Mouse (Mus musculus) small intestine, adult 2 months (tissue): ENCODE measurements around the gene Eef1a1. TPM values are rescaled to one million over a fixed set of nuclear protein-coding genes. Genes with fewer than 3 reads are reported as not detected.
A peak's percentile ranks its signal among the peaks of the same experiment; 100 is the strongest.
"Not testable (repeated sequence)": the region's sequence is repeated elsewhere in the genome, so short reads cannot be mapped to it uniquely, and the experiment has no call there.

ENCODE experiments used
- H3K27ac ChIP-seq: fragments of 200-500 bp; 2 replicates; pipeline ENCODE4 v1.5.1; 2012; ENCODE audit warnings: low read depth, low read length, control low read depth, inconsistent platforms; ENCODE audit not compliant: insufficient read depth
- H3K27me3 ChIP-seq: fragments of 200-500 bp; 2 replicates; pipeline ENCODE4 v1.6.1; 2012; ENCODE audit warnings: mild to moderate bottlenecking, moderate library complexity, low read length, inconsistent platforms; ENCODE audit not compliant: control insufficient read depth, insufficient read depth
- H3K36me3 ChIP-seq: fragments of 200-500 bp; 2 replicates; pipeline ENCODE4 v1.6.1; 2012; ENCODE audit warnings: mild to moderate bottlenecking, low read length, control low read depth, inconsistent platforms; ENCODE audit not compliant: control insufficient read depth, insufficient read depth
- H3K4me1 ChIP-seq: fragments of 200-500 bp; 2 replicates; pipeline ENCODE4 v1.6.1; 2012; ENCODE audit warnings: low read length, inconsistent platforms, mixed read lengths; ENCODE audit not compliant: control insufficient read depth, insufficient read depth, insufficient read length
- H3K4me3 ChIP-seq: fragments of 200-500 bp; 2 replicates; pipeline ENCODE4 v1.5.1; 2012; ENCODE audit warnings: low read depth, mild to moderate bottlenecking, control low read depth, inconsistent platforms, low read length, moderate library complexity
- CTCF ChIP-seq: fragments of 200-500 bp; IDR thresholded peaks from 2 replicates; pipeline ENCODE4 v1.5.1; 2012; ENCODE audit warnings: low read depth, mild to moderate bottlenecking, control low read depth, inconsistent platforms, low read length, moderate library complexity, mixed read lengths; ENCODE audit not compliant: insufficient replicate concordance, insufficient read length; ENCODE audit errors: extremely low read depth
- POLR2A ChIP-seq: fragments of 200-500 bp; IDR thresholded peaks from 2 replicates; pipeline ENCODE4 v1.6.1; 2012; ENCODE audit warnings: low read depth, mild to moderate bottlenecking, control low read depth, inconsistent platforms, low read length, moderate library complexity
- WGBS: fragments of 180-500 bp; shearing (Covaris S2); methylation state at CpG from one replicate; pipeline ENCODE4 v1.1.7; 2018; 5-methylcytosine and 5-hydroxymethylcytosine counted together
- polyA plus RNA-seq: library from polyadenylated mRNA; depleted of rRNA; stranded (reverse); fragments of >200 nt; gene quantifications from 2 replicates; pipeline ENCODE4 v1.2.3, GENCODE M21; 2012

Eef1a1 gene
- polyA plus RNA-seq, 1 experiment = 1,625 TPM

DNA sequence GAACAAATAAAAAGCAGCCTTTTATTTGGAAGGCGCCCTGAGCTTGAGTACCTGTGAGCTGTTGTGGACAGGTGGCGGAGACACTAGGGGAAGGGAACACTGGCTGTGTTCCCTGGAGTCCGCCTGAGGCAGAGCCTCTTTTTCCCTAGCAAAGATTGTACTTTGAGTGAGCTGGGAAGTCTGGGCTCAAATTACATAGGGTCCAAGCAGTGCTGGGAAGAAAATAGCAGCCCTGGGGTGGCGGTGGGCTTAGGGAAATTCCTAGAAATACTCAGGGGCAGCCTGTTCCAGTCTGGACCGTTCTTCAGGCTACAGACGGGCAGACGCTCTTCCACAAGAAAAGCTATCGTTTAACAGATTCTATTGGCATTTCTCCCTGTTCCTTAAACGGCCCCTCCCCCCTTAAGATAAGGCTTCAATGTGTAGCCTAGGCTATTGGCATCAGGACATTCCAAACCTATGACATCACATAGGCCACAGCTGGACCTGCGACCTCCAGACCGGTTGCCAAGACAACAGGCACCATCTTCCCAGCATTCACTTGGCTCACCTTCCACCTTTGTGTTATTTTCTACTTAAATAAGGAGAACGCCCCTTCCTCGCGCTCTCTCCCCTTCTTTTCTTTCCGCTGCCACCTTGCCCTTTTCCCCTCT is 31.3 kb upstream of the Eef1a1 start:
- 10% methylated on average over 15 of the region's 15 CpGs for WGBS
- no peaks in the 10 kb centered on the region for H3K36me3 ChIP-seq
- no peaks in the 10 kb centered on the region for H3K27me3 ChIP-seq
- TF ChIP-seq CTCF (no peak), POLR2A (no peak)
- H3K4me3 ChIP-seq = peak overlapping the region; percentile 67
- no peak overlapping the region for H3K27ac ChIP-seq
- H3K4me1 ChIP-seq = peaks cover 9% of the 10 kb centered on the region; the same call in 1 of the 2 replicates

DNA sequence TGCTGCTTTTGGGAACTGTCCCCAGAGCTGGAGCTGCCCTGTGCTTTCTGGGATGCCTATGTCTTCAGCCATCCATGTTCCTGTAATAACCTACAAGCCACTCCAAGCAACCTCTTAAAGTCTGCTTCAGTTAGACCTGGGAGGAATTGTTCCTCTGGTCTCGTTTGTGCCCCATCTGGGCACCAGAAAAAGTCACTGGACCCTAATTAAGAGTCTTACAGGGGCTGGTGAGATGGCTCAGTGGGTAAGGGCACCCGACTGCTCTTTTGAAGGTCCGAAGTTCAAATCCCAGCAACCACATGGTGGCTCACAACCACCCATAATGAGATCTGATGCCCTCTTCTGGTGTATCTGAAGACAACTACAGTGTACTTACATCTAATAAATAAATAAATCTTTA is 28.3 kb upstream of the Eef1a1 start:
- H3K27me3 ChIP-seq, H3K36me3 ChIP-seq, H3K4me1 ChIP-seq, H3K4me3 ChIP-seq, H3K27ac ChIP-seq: not testable (repeated sequence)
- WGBS = 62% methylated on average over 3 of the region's 3 CpGs

DNA sequence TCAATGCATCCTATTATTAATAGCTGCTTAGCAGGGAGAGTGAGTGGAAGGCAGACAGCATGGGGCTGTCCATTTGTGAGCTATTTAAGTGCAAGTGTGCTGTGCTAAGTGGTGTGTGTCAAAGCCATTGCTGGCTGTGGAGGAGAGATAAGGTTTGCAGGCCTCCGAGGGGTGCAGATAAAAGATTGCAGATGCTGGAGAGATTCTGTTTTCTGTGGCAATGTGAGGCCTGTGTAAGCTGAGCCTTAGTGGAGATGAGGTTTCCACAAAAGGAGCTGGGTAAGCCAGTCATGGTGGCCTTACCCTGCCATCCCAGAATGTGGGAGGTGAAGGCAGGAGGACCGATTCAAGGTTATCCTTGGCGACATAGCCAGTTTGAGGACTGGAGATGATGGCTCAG is 27.2 kb upstream of the Eef1a1 start:
- peaks cover 9% of the 10 kb centered on the region; the same call in 1 of the 2 replicates for H3K4me1 ChIP-seq
- 87% methylated on average over 3 of the region's 3 CpGs for WGBS
- TF ChIP-seq CTCF = no peak
- TF ChIP-seq POLR2A = no peak

GRCm38 (mm10) chr9:78514681-78515080 is 25.7 kb upstream of the Eef1a1 start:
- Histone ChIP-seq H3K27ac (no peak overlapping the region), H3K4me1 (no peaks in the 10 kb centered on the region), H3K27me3 (no peaks in the 10 kb centered on the region), H3K36me3 (no peaks in the 10 kb centered on the region), H3K4me3 (no peak overlapping the region)
- no peak for TF ChIP-seq POLR2A
- no peak for TF ChIP-seq CTCF
- WGBS = 85% methylated on average over 4 of the region's 4 CpGs

More for the DNA sequence above, 27.2 kb upstream of the Eef1a1 start:
- H3K4me3 ChIP-seq = no peak overlapping the region
- H3K27me3 ChIP-seq = no peaks in the 10 kb centered on the region
- H3K27ac ChIP-seq = no peak overlapping the region
- no peaks in the 10 kb centered on the region for H3K36me3 ChIP-seq

GRCm38 (mm10) chr9:78513776-78514500 is 25.0 kb upstream of the Eef1a1 start:
- 61% methylated on average over 6 of the region's 6 CpGs for WGBS

DNA sequence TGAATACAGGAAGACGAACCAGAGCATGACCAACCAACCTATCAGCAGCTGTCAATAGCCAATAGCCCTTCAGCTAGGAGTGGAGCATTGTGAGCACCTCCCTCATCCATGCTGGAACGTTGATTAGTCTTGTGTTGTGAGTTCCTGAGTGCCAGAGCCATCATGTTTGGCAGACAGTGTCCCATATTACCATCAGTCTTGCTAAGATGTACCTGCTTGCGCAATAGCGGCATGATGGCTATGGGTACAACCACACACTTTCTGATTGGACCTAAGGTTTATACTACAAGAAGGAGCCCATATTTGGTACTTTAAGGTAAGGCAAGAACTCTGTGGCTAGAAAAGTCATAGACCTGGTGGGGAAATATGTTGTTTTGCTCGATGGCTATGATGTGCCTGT is 22.8 kb upstream of the Eef1a1 start:
- Histone ChIP-seq H3K4me1 (no peaks in the 10 kb centered on the region), H3K27me3 (no peaks in the 10 kb centered on the region), H3K36me3 (no peaks in the 10 kb centered on the region), H3K4me3 (no peak overlapping the region), H3K27ac (no peak overlapping the region)
- 86% methylated on average over 5 of the region's 5 CpGs for WGBS
- no peak for TF ChIP-seq CTCF
- TF ChIP-seq POLR2A = no peak

More at GRCm38 (mm10) chr9:78513776-78514500, 25.0 kb upstream of the Eef1a1 start:
- Histone ChIP-seq H3K27me3 (no peaks in the 10 kb centered on the region), H3K36me3 (no peaks in the 10 kb centered on the region), H3K4me1 (no peaks in the 10 kb centered on the region), H3K4me3 (no peak overlapping the region), H3K27ac (no peak overlapping the region)
- no peak for TF ChIP-seq POLR2A
- TF ChIP-seq CTCF = no peak

GRCm38 (mm10) chr9:78508106-78508786 is 19.3 kb upstream of the Eef1a1 start:
- no peaks in the 10 kb centered on the region for H3K27me3 ChIP-seq
- H3K36me3 ChIP-seq = no peaks in the 10 kb centered on the region
- WGBS = 59% methylated on average over 16 of the region's 16 CpGs
- no peak overlapping the region for H3K27ac ChIP-seq
- no peak overlapping the region for H3K4me3 ChIP-seq
- H3K4me1 ChIP-seq = no peaks in the 10 kb centered on the region
- TF ChIP-seq POLR2A = no peak
